8 mouse cellular contexts compared by ENCODE assay signal in the genomic region with DNA sequence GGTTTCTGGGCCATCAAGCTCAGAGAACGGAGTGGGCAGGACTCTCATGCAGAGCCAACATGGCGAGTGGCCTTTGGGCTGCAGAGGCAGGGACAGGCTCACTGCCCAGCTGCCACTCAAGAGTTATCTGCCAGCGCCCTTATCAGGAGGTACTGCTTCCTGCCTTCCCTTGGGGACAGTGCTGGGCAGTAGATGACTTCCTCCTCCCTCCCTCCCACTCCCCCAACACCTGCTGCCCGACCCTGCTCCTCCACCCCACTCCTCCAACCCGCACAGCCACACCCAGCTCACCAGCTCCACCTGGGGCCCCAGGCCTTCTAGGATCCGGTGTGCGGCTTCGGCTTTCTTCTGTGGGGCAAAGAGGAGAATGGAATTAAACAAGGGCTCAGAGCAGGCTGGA.
DNase-seq lines count a peak whose midpoint lies in the region; ATAC-seq and TF ChIP-seq lines count a peak whose summit lies in the region.

No protein-coding gene starts in this region.

- peaks cover 49% of the 10 kb centered on the region for H3K4me1 ChIP-seq in liver, embryonic 12.5 days
- peaks cover 2% of the 10 kb centered on the region; the same call in 1 of the 2 replicates for H3K4me1 ChIP-seq in liver, postnatal 0 days (ENCODE audit: insufficient read depth)
- peaks cover 23% of the 10 kb centered on the region for H3K4me1 ChIP-seq in forebrain, embryonic 14.5 days (ENCODE audit: control insufficient read depth, insufficient read depth, low read length)
- H3K4me1 ChIP-seq in limb, embryonic 13.5 days, result peaks cover 35% of the 10 kb centered on the region
- H3K4me1 ChIP-seq in olfactory bulb, adult 2 months (ENCODE audit: control insufficient read depth, insufficient read depth, low read length), result peaks cover 80% of the 10 kb centered on the region
- peaks cover 28% of the 10 kb centered on the region for H3K4me1 ChIP-seq in cerebellum, adult 2 months (ENCODE audit: control insufficient read depth, insufficient read depth, low read length)

- no peak for DNase-seq in liver, postnatal 0 days
- DNase-seq in forebrain, embryonic 14.5 days (ENCODE audit: low spot score), result no peak
- no peak for DNase-seq in spleen, adult 12 weeks (ENCODE audit: low spot score)
- no peak for DNase-seq in cerebellum, adult 2 months
- no peak for DNase-seq in adrenal gland, postnatal 10 days

- no peak for ATAC-seq in liver, embryonic 12.5 days
- ATAC-seq in liver, postnatal 0 days, result no peak
- no peak for ATAC-seq in forebrain, embryonic 14.5 days
- no peak for ATAC-seq in limb, embryonic 13.5 days (ENCODE audit: low FRiP score, low read depth)

- WGBS in liver, embryonic 12.5 days (ENCODE audit: insufficient replicate concordance), result 31% methylated on average over 7 of the region's 8 CpGs
- 35% methylated on average over 8 of the region's 8 CpGs for WGBS in liver, postnatal 0 days (ENCODE audit: insufficient replicate concordance)
- WGBS in forebrain, embryonic 14.5 days, result 63% methylated on average over 8 of the region's 8 CpGs
- 79% methylated on average over 8 of the region's 8 CpGs for WGBS in limb, embryonic 13.5 days
- 52% methylated on average over 8 of the region's 8 CpGs for WGBS in olfactory bulb, adult 2 months
- WGBS in cerebellum, adult 2 months, result 52% methylated on average over 8 of the region's 8 CpGs

- peaks cover 73% of the 10 kb centered on the region for H3K36me3 ChIP-seq in liver, embryonic 12.5 days
- H3K36me3 ChIP-seq in liver, postnatal 0 days (replicated peaks; ENCODE audit: insufficient read depth, low read length), result peaks cover 13% of the 10 kb centered on the region; the same call in 1 of the 2 replicates
- H3K36me3 ChIP-seq in forebrain, embryonic 14.5 days (ENCODE audit: control insufficient read depth, insufficient read depth, low read length), result peaks cover 55% of the 10 kb centered on the region
- H3K36me3 ChIP-seq in limb, embryonic 13.5 days, result peaks cover 92% of the 10 kb centered on the region

- TF ChIP-seq EP300 in liver, postnatal 0 days (IDR thresholded peaks at IDR 0.05; ENCODE audit: low read depth), result no peak

- no peaks in the 10 kb centered on the region for H3K9me3 ChIP-seq in liver, embryonic 12.5 days (replicated peaks)
- H3K9me3 ChIP-seq in liver, postnatal 0 days (ENCODE audit: low read length), result no peaks in the 10 kb centered on the region; the same call in 1 of the 2 replicates
- H3K9me3 ChIP-seq in forebrain, embryonic 14.5 days (replicated peaks; ENCODE audit: control insufficient read depth, low read length), result no peaks in the 10 kb centered on the region
- H3K9me3 ChIP-seq in limb, embryonic 13.5 days, result no peaks in the 10 kb centered on the region

- H3K4me3 ChIP-seq in liver, embryonic 12.5 days, result no peak overlapping the region
- no peak overlapping the region for H3K4me3 ChIP-seq in liver, postnatal 0 days (ENCODE audit: low read depth, low read length)
- no peak overlapping the region for H3K4me3 ChIP-seq in forebrain, embryonic 14.5 days (ENCODE audit: low read depth, low read length)
- no peak overlapping the region for H3K4me3 ChIP-seq in limb, embryonic 13.5 days
- H3K4me3 ChIP-seq in olfactory bulb, adult 2 months (ENCODE audit: insufficient read depth, low read depth, low read length), result no peak overlapping the region
- H3K4me3 ChIP-seq in cerebellum, adult 2 months (replicated peaks; ENCODE audit: insufficient read depth, low read depth, low read length), result no peak overlapping the region

- no peak overlapping the region for H3K9ac ChIP-seq in liver, embryonic 12.5 days
- H3K9ac ChIP-seq in liver, postnatal 0 days (replicated peaks), result no peak overlapping the region
- peak overlapping the region; percentile 47; the same call in 1 of the 2 replicates for H3K9ac ChIP-seq in forebrain, embryonic 14.5 days (ENCODE audit: low read length)
- H3K9ac ChIP-seq in limb, embryonic 13.5 days, result no peak overlapping the region

- TF ChIP-seq POLR2A in olfactory bulb, adult 2 months (IDR thresholded peaks at IDR 0.05; ENCODE audit: insufficient read depth, low read depth, low read length), result no peak
- TF ChIP-seq POLR2A in cerebellum, adult 2 months (IDR thresholded peaks at IDR 0.05; ENCODE audit: borderline replicate concordance, insufficient read depth, low read length), result no peak

- no peaks in the 10 kb centered on the region for H3K27me3 ChIP-seq in liver, embryonic 12.5 days (replicated peaks)
- no peaks in the 10 kb centered on the region for H3K27me3 ChIP-seq in liver, postnatal 0 days (ENCODE audit: insufficient read depth, low read length)
- no peaks in the 10 kb centered on the region for H3K27me3 ChIP-seq in forebrain, embryonic 14.5 days (replicated peaks; ENCODE audit: control insufficient read depth, insufficient read depth, low read length)
- H3K27me3 ChIP-seq in limb, embryonic 13.5 days, result no peaks in the 10 kb centered on the region
- H3K27me3 ChIP-seq in cerebellum, adult 2 months (ENCODE audit: control insufficient read depth, insufficient read depth, low read length), result no peaks in the 10 kb centered on the region

- 0 out of 2 replicates have a peak overlapping the region, but pooled peaks have one; percentile 8 for H3K4me2 ChIP-seq in liver, embryonic 12.5 days
- H3K4me2 ChIP-seq in liver, postnatal 0 days (ENCODE audit: low read depth, low read length), result no peak overlapping the region
- H3K4me2 ChIP-seq in forebrain, embryonic 14.5 days (ENCODE audit: low read length), result no peak overlapping the region
- H3K4me2 ChIP-seq in limb, embryonic 13.5 days (replicated peaks), result 0 out of 2 replicates have a peak overlapping the region, but pooled peaks have one; percentile 23

- H3K27ac ChIP-seq in liver, embryonic 12.5 days, result peak overlapping the region; percentile 25
- H3K27ac ChIP-seq in liver, postnatal 0 days (ENCODE audit: low read depth), result no peak overlapping the region
- peak overlapping the region; percentile 70 for H3K27ac ChIP-seq in forebrain, embryonic 14.5 days (ENCODE audit: low read depth, low read length)
- H3K27ac ChIP-seq in limb, embryonic 13.5 days, result peak overlapping the region; percentile 79
- peak overlapping the region; percentile 50 for H3K27ac ChIP-seq in olfactory bulb, adult 2 months (ENCODE audit: insufficient read depth, low read depth, low read length)
- H3K27ac ChIP-seq in cerebellum, adult 2 months (ENCODE audit: insufficient read depth, low read length), result no peak overlapping the region

- no peak for TF ChIP-seq CTCF in liver, postnatal 0 days (IDR thresholded peaks at IDR 0.05; ENCODE audit: low read depth)
- no peak for TF ChIP-seq CTCF in olfactory bulb, adult 2 months (IDR thresholded peaks at IDR 0.05; ENCODE audit: insufficient read depth, low read depth, low read length)
- no peak for TF ChIP-seq CTCF in cerebellum, adult 2 months (IDR thresholded peaks at IDR 0.05; ENCODE audit: borderline replicate concordance, insufficient read depth, low read depth, low read length)

Comparison
In these comparisons a context has a peak if more than half of its experiments do, and no peak if none do; other contexts are left out.
1. H3K27ac ChIP-seq: peak in liver, embryonic 12.5 days (single experiment), forebrain, embryonic 14.5 days (single experiment), limb, embryonic 13.5 days (single experiment) and olfactory bulb, adult 2 months (single experiment); none in liver, postnatal 0 days (single experiment) and cerebellum, adult 2 months (single experiment).
2. H3K4me2 ChIP-seq: peak in liver, embryonic 12.5 days (single experiment) and limb, embryonic 13.5 days (single experiment); none in liver, postnatal 0 days (single experiment) and forebrain, embryonic 14.5 days (single experiment).